Mouse (Mus musculus): ENCODE results near the gene Zc2hc1c. TPM values are rescaled to one million over a fixed set of nuclear protein-coding genes. Genes with fewer than 3 reads are reported as not detected.

Gene Zc2hc1c
- polyA plus RNA-seq, 1 experiment, result 0.01 TPM

DNA sequence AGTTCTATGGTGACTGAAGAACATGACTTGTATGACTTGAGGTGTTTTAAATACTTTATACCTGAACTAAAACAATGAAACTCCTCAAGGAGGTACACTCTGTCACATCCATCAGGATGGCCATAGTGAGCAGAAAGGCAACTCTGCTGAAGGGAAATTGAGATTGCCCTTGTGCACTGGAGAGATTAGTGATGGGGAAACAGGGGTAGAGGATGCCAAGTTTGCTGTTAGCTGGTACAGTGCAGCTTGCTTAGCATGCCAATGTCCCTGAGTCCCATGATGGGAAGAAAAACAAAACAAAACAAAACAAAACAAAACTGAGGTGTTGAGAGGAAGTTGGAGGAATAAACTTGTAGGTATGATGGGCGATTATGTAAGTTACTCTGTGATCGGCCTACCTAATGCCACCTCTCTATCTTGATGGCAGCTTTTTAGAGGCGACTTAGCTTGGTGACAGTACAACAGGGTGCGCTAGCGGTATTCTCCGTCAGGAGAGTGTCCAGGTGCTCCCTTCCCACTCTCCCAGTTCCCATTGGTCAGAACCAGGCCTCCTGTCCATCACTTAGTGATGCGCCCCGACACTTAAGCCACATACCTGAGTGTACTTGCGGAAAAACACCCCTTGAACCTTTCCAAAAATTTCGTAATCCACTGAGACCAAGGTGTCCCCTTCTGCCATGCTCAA lies 8.9 kb upstream of the Zc2hc1c start:
- TF ChIP-seq GATA1 (IDR thresholded peaks at IDR 0.05; ENCODE audit: low read length), result no peak

DNA sequence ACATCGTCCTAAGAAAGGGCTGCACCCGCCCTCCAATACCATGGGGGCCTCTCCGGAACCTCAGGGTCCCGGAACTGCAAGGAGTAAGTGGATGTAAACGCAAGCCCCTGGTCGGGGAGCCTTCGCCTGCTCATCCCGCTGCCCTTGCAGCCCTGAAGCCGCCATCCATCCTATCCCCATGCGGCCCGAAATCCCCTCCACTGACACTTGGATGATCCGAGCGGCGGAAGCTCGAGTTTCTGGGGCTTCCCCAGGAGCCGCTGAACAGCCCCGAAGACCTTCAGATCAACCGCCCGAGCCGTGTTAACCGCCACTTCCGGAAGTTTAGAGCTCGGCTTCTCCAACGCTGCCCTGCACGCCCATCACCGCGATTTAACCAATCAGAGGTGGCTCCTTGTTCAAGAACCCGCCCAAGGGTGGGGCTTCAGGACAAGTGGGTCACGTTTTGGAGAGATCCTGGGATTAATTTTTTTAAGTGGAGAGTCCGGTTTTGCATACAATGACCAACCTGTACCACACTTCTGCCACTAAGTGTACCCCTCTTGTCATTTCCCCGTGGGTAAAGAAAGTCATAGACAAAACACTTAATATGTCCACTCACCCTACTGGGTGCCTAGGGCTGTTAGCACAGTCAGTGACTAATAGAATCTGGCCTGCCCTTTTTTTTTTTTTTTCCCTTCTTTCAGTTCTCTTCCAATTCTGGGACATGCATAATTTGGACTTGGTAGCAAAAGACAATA lies 8.1 kb upstream of the Zc2hc1c start:
- no peak for TF ChIP-seq GATA1 (IDR thresholded peaks at IDR 0.05; ENCODE audit: low read length)

DNA sequence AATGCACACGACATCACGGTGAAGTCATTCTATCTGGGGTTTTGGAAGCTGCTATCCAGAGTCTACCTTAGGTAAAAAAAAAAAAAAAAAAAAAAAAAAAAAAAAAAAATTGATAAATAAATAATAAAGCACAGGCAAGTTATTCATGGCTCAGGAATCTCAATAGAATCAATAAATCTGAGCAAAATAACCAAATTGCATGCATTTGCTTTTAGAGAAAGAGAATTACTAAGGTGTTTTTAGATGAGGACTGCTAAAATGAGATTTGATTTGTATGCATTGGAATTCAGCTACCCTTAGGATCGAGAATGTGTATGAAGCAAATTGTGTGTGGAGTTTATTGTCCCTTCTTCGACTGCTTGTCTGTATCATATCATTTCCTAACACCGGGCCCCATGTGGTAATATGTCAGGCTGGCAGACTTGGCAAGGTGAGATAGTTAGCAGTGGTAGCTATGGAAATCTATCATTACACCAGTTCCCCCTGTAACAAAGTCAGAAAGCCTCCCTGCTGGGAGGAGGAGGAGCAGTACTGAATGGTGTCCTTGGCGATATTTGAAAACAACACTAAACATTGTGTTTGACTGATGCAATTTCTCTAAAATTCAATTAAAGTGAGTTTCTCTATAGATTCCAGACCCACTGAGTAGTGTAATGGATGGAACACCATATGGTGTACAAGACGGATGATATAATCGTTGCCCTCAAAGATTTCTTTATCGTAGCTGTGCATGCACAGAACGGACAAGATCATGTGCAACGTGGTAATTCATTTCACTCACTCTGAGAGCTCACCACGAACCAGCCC lies 7.3 kb upstream of the Zc2hc1c start:
- TF ChIP-seq GATA1 (IDR thresholded peaks at IDR 0.05; ENCODE audit: low read length), result no peak

DNA sequence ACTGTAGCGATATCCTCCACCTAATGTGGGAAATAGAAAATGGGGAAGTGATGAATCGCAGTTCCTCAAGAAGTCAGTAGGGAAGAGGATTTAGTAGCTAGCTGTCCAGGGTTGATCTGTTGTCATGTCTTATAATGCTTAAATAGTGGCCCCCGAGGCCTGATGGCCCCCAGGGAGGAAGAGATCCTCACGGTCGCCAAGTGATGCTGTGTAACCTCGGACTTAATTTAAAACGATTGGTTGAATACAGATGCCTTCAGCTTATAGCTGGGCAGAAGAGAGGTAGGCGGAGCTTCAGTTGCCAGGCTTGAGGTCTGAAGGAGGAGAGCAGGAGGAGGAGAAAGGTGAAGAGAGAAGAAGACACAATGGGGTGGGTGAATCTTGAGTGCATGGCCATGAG lies 4.1 kb upstream of the Zc2hc1c start:
- no peak for TF ChIP-seq GATA1 (IDR thresholded peaks at IDR 0.05; ENCODE audit: low read length)

DNA sequence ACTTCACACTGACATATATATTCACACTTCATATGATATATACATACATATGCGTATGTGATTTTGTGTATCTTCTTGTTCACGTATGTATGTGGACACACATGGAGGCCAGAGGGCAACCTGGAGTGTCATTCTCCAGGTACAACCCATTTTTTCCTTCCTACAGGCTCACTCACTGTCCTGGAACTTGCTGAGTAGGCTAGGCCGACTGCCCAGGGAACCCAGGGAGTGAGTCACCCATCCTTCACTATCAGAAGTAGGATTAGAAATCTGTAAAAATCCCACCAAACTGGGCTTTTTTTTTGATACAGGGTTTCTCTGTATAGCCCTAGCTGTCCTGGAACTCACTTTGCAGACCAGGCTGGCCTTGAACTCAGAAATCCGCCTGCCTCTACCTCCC lies 3.4 kb upstream of the Zc2hc1c start:
- no peak for TF ChIP-seq GATA1 (IDR thresholded peaks at IDR 0.05; ENCODE audit: low read length)

DNA sequence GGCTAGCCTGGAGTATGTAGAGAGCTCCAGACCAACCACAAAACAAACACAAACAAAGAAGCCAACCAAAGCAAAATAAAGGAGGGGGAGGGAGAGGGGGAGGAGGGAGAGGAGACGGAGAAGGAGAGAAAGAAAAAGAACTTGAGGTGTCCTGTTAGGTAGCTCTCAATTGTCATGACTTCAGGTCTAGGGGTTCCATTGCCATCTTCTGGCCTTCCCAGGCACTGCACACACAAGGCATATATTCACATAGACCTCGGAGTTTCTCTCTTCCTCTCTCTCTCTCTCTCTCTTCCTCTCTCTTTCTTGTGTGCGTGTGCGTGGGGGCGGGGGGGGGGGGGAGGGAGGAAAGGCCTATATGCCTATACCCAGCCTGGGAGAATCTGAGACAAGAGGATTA lies 1.4 kb upstream of the Zc2hc1c start:
- no peak for TF ChIP-seq GATA1 (IDR thresholded peaks at IDR 0.05; ENCODE audit: low read length)

DNA sequence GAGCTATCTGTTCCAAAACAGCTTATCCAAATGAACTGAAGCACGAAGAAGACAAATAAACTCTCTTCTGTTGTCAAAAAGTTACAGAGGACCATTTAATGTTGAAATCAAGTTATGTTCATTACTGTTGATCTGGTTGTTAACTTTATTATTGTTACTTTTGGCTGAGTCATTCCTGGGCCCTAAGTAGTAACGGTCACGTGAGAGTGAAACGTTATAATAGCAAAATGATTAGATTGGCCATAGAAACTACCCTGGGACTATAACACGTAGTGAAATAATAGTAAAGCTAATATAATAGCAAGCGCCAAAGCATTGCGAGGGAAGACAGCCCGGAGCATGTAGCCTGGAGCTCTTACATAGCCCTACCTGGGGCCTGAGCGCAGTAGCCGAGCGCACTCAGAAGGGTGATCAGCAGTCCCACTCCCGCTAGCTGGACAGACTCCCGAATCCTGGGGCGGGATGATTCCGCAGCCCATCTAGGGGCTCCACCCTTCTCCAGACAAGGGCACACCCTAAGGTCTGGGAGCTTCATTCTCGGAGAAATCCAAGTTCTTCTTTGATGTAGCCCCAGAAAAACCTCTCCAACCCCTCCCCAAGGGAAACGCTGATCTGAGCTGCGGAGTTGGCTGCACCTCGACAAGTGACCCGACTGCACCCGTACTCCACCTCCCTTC lies 444 bp upstream of the Zc2hc1c start, which contains the start of gene Acyp1:
Gene Acyp1 (minus strand): TSS at position 630 of the 677 bp plus-strand sequence.
- TF ChIP-seq GATA1 (IDR thresholded peaks at IDR 0.05; ENCODE audit: low read length), result no peak

DNA sequence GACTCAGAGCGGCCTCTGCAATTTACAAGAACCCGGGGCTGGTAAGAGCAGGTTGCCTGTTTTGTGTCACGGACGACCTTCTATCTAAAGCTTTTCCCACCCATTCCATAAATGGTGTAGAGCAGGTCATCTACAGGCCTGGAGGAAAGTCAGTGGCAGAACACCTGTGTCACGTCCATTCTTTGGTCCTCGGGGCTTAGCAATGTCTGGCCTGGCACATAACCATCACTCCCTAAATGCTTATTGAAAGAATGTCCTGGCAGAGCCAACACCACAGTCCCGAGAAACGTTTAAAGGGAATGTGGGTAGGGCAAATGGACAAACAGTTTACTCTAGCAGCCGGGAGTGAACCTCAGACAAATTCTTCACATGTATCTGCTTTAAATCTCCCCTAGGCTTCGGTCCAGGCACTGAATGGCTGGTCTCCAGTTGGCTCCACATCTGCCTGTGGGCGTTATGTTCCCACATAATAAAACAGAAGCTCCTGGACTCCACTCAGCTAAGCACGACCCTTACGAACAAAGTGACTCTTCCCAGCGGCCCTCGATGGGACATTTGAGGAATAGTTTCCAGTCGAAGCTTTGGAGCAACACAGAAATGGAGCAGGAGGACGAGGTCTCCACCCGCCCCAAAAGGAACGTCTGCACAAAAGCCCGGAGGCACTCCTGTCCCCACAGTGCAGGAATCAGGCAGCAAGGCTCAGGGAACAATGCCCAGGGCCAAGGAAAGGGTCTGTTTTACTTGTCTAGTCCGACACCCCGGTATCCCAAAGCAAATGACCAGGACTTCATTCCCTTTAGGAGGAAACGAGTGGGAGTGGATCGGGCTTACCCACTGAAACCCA lies 988 bp downstream of the Zc2hc1c start:
- TF ChIP-seq GATA1 (IDR thresholded peaks at IDR 0.05; ENCODE audit: low read length), result no peak

DNA sequence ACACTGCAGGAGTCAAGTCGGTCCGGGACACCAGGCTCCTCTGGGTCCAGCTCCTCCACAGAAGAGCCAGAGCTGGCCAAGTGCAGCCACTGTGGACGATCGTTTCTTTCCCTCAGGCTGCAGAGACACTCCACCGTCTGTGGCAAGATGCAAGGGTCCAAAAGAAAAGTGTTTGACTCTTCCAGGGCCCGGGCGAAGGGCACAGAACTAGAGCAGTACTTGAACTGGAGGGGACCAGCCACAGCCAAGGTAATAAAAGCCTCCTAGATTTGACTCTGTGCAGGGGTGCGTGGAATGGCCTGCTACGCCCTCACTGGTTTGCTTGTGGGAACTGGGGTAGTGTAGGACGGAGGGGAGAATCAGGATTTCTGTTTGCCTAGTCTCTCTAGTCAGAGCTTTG lies 2.2 kb downstream of the Zc2hc1c start:
- TF ChIP-seq GATA1 (IDR thresholded peaks at IDR 0.05; ENCODE audit: low read length), result no peak

DNA sequence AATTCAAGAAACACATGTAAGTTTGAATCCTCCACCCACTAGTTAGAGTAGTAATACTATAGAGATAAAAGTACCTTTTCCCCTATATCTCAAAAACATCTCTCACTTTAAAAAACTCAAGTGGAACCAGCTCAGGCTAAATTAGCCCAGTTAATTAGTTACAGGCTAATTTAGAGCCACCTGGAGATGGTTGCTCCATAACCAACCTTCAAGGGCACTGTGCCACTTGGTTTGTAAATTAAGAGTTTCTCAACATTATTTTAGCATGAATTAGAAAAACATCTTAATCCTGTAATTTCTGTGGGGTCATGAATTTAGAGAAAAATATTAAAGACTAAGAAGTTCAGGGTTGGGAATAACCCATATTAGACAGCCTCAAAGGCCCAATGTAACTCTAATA lies 3.1 kb downstream of the Zc2hc1c start:
- no peak for TF ChIP-seq GATA1 (IDR thresholded peaks at IDR 0.05; ENCODE audit: low read length)

DNA sequence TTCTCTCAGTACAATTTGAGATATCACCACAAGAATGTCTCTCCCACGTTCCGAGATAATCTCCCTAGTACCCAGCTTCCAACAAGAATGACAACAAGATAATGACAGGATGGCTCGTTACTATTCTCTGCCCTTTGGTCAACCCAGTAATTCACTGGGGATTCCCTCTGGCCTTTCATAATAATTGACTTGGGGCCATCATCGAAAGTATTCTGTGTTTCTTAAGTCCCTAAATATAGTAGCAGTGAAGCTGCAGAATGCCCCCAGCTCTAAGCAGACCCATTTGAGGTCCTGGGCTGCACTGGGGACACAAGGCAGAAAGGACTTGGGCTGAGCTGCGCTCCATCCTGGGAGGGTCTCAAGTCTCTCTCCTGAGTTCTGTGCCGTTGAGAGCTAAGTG lies 3.9 kb downstream of the Zc2hc1c start:
- no peak for TF ChIP-seq GATA1 (IDR thresholded peaks at IDR 0.05; ENCODE audit: low read length)

DNA sequence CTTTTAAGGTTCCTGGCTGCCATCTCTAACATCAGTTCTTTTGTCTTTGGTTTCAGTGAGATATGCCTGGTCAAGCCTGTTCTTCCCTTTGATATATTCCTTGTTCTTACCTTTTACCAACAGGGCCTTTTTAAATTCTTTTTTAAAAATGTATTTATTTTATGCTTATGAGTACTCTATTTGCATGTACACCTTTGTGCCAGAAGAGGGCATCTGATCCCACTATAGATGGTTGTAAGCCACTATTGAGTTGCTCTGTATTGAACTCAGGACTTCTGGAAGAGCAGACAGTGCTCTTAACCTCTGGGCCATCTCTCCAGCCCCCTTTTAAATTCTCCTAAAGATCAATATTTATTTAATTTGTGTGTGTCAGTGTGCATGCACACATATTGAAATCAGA lies 4.5 kb downstream of the Zc2hc1c start:
- no peak for TF ChIP-seq GATA1 (IDR thresholded peaks at IDR 0.05; ENCODE audit: low read length)

DNA sequence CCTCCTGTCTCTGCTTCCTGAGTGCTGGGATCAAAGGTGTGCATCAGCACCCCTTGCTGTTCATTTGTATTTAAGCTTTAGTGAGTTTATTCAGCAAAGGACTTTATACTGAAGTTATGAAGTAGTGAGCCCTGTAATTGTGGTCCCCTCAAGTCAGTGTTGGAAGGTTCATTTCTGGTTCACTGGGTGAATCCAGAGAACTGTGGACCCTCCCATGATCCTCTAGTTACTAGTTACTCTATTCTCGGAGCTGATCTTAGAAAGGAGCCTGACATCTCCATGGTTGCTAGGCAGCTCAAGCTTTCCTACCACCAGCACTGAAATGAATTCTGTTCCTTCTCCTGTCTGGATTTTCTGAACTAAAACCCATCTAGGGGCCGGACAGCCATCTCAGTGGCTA lies 7.1 kb downstream of the Zc2hc1c start:
- TF ChIP-seq GATA1 (IDR thresholded peaks at IDR 0.05; ENCODE audit: low read length), result no peak

DNA sequence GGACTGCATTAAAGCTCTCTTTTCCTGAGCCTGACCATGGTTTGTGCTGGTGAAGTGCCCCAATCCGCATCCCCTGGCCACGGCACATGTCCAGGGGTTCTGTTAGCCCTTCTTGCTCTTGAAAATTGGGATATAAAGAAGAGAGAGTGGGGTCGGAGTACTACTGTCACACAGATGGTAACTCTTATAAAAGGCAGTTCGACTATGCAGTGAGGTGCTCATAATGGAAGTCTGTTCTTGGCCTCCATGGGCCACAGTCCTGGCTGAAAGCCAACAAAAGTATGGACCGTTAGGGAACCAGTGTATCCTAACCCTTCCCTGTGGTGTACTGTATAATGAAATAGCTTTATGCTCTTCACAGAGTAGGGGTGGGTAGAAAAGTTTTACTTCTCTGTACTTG lies 8.5 kb downstream of the Zc2hc1c start:
- TF ChIP-seq GATA1 (IDR thresholded peaks at IDR 0.05; ENCODE audit: low read length), result no peak

All from G1E-ER4 (cell line).